Mouse (Mus musculus) G1E-ER4 (cell line): ENCODE results near the gene Gm17545. TPM values are rescaled to one million over a fixed set of nuclear protein-coding genes. Genes with fewer than 3 reads are reported as not detected.
"Not testable (repeated sequence)": the region's sequence is repeated elsewhere in the genome, so short reads cannot be mapped to it uniquely, and the experiment has no call there.

Source experiments
- GATA1 ChIP-seq: IDR thresholded peaks from one replicate; pipeline ENCODE4 v1.8.0; 2012; ENCODE audit warnings: low read length, inconsistent platforms
- polyA plus RNA-seq: library from polyadenylated mRNA; stranded (reverse); fragments of >175 nt; gene quantifications from 2 replicates; pipeline ENCODE4 v1.2.3, GENCODE M21; 2012

The Gm17545 gene
- not detected in 2 replicates for polyA plus RNA-seq

DNA sequence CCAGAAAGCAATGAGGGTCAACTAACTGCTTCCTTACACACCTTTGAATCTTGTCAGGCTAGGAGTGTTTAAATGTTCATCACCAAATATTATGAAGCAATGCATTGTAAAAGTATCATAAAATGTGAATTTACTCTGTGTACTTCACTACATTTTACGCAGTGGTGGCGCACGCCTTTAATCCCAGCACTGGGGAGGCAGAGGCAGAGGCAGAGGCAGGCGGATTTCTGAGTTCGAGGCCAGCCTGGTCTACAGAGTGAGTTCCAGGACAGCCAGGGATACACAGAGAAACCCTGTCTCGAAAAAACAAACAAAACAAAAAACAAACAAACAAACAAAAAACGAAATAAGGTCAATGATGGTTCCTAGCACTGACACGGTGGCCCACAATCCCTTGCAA is at the start of gene Gm17545:
TSS of gene Gm17545 (plus strand) at position 301 of the 400 bp plus-strand sequence.
- not testable (repeated sequence) for TF ChIP-seq GATA1

DNA sequence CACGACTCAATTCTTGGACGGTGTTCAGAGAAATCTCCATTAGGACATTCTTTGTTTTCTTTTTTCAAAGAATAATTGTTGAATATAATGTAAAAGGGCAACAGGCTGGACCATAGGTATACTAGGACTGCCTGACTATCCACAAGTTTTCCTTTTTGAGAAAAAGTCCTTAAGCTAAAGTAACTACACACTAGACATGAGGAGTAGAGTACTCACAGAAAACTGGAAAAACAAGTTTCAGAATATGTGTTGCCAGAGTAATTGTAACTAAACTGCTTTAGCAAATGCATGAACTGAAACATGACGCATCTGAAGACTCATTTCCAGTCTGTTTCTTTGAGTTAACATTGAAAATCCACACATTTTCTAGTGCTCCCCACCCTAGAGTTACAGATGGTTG is 48.7 kb upstream of the Gm17545 start:
- TF ChIP-seq GATA1: no peak

DNA sequence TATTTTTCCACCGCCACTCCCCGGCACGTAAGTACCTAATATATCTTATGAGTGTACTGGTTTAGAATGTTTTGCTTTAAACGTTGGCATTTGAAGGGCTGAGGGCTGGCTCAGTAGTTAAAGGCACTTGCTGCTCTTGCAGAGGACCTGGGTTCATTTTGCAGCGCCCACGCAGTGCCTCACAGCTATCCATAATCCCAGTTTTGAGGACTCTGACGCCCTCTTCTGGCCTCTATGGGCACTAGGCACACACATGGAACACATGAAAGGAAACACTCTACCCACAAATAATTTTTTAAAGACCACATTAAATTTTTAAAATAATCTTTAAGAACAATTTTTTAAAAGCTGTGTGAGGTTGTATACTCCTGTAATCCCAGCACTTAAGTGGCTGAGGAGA is 44.6 kb upstream of the Gm17545 start:
- no peak for TF ChIP-seq GATA1

DNA sequence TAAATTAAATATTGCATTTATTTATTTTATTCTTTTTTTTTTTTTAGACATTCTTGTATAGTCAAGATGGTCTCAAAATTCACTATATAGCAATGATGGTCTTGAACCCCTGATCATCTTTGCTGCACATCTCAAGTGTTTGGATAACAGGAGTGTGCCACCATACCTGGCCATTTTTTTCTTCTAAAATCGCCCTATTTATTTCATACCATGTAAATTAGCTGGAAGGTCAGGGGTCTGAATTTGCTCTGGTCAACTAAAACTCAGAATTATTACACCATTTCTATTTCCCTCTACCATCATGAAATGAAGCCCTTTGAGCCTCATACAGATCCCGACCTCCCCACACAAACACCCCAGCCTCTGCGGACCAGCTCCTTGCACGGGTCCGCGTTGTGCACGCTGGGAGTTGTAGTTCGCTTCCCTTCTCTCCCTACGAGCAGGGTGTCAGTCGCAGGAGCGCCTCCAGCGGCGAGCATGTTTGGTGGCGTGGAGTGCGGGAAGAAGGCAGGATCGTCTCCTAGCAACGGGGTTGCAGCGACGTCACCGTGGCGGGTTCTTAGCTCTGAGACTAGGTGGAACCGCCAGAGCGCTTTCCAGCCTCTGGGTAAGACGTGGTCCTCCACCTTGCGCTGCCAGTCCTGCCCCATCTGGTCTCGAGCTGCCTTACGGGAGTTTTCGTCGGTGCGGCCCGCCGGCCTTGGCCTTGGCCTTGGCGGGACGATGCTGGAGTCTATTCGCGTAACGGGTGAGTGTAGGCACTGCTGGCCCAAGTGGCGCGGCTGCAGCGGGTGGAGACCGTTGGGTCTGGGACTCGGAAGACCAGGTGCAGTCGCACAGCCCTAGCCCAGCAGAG is 42.9 kb upstream of the Gm17545 start, which contains the start of gene 9530077C05Rik:
TSS of gene 9530077C05Rik (plus strand) at position 512 of the 856 bp plus-strand sequence.
- no peak for TF ChIP-seq GATA1

DNA sequence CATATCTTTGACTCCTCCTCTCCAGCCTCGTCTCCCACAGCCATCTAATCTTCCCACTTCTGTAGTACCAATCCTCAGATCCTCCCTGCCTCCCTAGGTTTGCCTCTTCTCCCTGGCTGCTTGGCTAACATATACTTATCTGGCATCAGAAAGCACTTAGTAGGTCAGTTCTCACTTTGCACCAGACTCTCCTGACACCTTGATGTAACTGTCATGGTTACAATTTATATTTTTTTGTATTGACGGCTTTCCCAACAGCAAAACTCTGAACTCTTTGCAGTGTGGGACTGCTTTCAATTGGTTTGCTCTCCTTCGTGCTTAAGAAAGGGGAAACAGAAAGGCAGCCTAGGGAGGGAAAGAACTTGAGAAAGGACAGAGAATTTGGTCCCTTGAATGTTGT is 37.9 kb upstream of the Gm17545 start:
- TF ChIP-seq GATA1: no peak

DNA sequence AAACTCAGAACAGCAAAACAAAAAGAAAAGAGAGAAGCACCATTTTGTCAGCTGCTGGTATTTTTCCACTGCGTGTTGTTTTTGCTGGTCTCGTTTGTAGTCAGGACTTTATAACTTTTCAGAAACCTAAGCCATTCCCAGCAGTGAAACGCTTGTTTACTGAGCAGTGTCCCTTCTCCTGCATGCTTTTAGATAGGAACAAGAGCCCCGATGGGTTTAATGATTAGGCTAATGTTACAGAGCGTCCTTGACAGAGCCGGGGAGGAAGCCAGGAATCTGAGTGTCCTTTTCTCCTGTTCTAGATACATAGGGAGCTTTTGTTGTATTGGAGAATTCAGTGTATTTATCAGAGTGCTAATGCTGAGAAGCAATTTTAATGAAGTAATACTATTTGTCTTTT is 36.5 kb upstream of the Gm17545 start:
- TF ChIP-seq GATA1: no peak

DNA sequence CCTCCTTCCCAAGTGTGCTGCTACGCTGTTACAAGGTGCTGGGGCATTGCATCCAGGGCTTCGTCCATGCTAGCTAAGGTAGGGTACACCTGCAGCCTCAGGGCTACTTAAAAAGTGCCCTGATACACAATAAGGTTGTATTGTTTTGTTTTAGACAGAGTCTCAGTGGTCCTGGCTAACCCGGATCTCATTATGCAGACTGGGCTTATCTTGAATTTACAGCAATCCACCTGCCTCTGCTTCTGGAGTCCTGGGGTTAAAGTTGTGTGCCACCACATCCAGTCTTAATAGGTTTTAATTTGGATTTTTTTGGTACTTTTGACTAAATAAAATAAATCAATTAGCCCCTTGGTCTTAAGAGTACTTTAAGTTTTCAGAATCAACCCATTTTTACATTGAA is 34.2 kb upstream of the Gm17545 start:
- TF ChIP-seq GATA1: no peak

DNA sequence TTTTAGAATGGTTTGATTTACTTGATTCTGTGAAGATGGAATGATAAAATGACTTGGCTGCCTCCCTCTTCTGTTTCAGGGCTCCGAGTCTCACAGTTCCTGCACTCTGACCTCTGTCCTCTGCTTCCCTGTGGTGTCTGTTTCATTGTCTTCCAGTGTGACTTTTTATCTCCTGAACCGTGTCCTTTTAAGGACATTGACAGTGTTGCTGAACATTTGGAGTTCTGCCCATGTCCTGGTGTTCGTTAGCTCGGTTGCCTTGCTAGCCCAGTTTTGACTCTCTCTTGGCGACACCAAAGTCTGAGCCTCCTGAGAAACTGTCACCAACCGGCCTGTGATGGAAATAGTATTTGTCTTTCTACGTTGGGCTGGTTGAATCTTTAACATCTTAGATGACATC is 33.6 kb upstream of the Gm17545 start:
- TF ChIP-seq GATA1: no peak

DNA sequence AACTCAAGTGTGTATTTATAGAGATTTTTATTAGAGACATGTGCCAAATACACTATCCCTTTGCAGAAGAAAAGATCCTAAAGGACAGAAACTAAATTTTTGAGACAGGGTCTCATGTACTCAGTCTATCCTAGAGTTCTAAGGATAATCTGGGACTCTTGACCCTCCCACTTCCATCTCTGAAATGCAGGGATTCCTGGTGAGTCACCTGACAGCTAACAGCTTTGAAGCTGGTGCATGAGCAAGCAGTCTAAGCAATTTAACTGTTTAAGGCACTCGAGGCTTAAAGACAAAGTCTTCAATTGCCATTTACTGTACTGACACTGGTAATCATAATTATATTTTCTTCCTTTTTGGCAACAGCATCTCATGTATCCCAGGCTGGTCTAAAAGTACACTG is 31.5 kb upstream of the Gm17545 start:
- no peak for TF ChIP-seq GATA1

DNA sequence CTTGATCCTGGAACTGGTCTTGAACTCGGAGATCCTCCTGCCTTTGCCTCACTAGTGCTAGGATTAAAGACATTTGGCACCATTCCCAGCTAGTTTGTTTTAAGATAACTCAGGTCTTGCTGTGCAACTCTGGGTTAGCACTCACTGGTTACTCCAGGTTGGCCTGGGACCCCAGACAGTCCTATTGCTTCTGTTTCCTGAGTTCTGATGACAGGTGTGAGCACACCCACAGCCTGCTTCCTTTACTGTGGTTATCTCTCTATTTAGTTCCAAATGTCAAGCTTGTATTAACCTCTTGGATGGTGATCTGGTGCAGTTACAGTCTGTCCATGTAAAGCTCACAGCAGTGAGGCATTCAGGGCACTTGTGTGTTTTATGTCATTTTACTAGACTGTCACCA is 30.6 kb upstream of the Gm17545 start:
- no peak for TF ChIP-seq GATA1

DNA sequence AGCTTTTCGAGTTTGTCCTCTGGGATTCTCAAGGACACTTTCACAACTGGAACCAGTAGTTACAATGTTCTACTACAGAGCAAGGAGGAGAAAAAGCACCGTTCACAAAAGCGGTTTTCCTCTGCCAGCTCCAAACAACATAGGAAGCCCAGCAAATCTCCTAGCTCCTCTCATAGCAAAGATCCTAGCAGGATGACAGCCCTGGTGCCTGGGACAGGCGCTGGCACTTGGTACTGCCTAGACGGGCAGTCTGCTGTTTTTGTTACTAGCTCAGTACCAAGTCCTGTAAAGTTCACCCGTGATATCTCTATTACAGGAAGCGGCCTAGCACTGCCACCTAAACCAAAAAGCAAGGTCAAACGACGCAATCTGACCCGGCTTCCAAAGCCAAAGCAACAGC is 29.9 kb upstream of the Gm17545 start:
- no peak for TF ChIP-seq GATA1

DNA sequence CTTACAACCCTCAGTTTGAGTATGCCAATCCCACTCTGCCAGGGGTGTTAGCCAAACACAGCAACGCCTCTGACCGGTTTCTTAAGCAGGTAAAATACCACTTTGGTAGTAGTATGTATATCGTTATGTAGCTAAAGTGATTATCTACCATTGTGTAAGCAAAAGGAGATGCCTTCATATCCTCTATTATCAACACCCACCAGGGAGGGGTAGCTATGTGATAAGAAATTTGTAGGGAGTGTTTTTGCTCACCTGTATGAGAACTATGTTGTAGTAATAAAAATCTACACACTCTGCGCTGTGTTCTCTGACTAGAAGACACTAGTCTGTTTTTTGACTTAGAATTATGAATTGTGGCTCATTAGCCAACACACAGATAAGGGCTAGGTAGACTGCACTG is 29.4 kb upstream of the Gm17545 start:
- no peak for TF ChIP-seq GATA1

DNA sequence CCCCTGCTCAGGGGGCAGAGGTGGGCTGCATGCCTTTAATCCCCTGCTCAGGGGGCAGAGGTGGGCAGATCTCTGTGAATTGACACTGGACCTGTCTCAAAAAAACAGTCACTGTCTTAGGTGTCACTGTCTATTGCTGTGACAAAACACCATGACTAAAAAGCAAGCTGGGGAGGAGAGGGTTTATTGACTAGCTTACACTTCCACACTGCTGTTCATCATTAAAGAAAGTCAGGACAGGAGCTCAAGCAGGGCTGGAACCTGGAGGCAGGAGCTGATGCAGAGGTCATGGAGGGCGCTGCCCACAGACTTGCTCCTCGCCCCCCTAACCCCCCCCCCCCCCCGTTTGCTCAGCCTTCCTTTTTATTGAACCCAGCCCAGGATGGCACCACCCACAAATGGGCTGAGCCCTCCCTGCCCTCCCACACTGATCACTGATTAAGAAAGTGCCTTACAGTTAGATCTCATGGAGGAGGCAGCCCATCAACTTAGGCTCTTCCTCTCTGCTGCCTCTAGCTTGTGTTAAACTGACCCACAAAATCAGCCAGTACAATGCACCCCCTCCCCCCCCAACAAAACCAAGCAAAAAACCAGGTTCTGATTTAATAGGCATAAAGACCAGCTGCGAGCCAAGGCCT is 25.9 kb upstream of the Gm17545 start:
- TF ChIP-seq GATA1: no peak

DNA sequence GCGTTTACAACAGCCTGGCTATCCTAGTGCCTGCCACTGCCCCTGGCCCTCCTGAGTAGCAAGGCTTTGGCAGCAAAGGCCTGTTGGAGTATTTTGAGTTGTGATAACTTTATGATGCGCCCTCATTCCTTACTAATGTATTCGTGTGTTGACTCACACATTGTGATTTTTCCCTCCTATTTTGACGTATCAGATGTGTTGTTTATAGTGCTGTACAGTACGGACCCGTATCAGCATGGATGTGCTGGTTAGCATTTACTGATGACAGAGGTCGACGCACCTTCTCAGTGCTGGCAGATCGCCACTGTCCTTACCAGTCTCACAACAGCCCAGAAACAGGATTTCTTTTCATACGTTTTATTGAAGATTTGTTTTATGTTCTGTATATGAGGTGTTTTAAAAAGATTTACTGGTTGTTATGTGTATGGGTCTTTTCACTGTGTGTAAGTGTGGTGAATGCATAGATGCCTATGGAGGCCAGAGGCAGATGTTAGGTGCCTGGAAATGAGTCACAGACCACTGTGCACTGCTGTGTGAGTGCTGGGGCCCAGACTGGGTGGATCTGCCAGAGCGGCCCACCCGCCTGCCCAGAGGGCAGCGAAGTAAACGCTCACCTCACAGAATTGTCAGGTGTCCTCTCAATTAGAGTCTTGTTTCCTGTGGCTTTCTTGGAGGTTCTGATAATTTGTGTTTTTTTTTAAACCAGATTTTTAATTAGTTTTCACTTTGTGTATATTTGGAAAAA is 25.3 kb upstream of the Gm17545 start:
- no peak for TF ChIP-seq GATA1

DNA sequence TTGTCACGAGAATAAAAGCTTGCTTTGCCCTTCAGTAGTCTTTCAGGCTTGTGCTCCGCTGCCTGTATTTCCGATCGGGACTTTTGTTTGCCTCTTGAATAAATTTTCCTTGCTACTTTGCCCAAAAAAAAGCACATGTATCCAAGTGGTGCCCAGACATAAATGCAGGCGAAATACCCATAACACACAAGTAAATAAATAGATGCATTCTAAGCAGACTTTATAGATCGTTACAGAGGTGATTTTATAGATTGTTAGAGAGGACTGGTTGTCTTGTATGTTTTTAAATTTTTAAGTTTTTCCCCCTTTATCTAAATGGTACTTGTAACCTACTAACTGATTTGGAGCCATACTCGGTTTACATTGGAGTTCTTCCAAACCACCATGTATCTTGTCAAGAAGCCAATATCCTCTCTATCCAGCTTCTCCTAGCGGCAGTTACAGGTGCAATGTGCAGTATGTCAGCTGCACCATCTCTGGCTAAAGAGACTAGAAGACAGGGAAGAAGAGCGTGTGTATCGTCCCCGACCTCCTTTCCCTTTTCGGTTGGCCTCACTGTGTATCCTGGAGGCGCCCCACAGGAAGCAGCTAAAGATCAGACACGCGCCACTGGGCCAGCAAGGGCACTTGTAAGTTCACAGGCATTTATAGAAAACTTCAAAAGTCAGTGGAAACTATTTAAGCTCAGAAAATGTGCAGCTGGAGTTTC is 24.4 kb upstream of the Gm17545 start:
- TF ChIP-seq GATA1: no peak
